Mouse (Mus musculus) thymus, adult 2 months (tissue): ENCODE data around the gene Rab6b. TPM values are rescaled to one million over a fixed set of nuclear protein-coding genes. Genes with fewer than 3 reads are reported as not detected.

Experiments used
- DNase-seq: peaks from one replicate; pipeline ENCODE4 v3.0.0; 2021
- H3K27ac ChIP-seq: fragments of 200-500 bp; 2 replicates; pipeline ENCODE4 v1.5.1; 2012; ENCODE audit warnings: low read length, control low read depth; ENCODE audit not compliant: control insufficient read depth, insufficient read depth
- H3K27me3 ChIP-seq: fragments of 200-500 bp; 2 replicates; pipeline ENCODE4 v1.6.1; 2012; ENCODE audit warnings: mild to moderate bottlenecking, low read length, moderate library complexity, mixed read lengths; ENCODE audit not compliant: control insufficient read depth, insufficient read depth
- H3K36me3 ChIP-seq: fragments of 200-500 bp; 2 replicates; pipeline ENCODE4 v1.6.1; 2012; ENCODE audit warnings: mild to moderate bottlenecking, low read length, moderate library complexity; ENCODE audit not compliant: control insufficient read depth, insufficient read depth
- H3K4me1 ChIP-seq: fragments of 200-500 bp; replicated peaks from 2 replicates; pipeline ENCODE4 v1.6.1; 2012; ENCODE audit warnings: low read length; ENCODE audit not compliant: control insufficient read depth, insufficient read depth
- H3K4me3 ChIP-seq: fragments of 200-500 bp; 2 replicates; pipeline ENCODE4 v1.5.1; 2012; ENCODE audit warnings: mild to moderate bottlenecking, low read length, control low read depth, moderate library complexity; ENCODE audit not compliant: control insufficient read depth, insufficient read depth
- CTCF ChIP-seq: fragments of 200-500 bp; IDR thresholded peaks from 2 replicates; pipeline ENCODE4 v1.5.1; 2012; ENCODE audit warnings: mild to moderate bottlenecking, control low read depth, low read length, moderate library complexity, borderline replicate concordance; ENCODE audit not compliant: control insufficient read depth, poor library complexity, insufficient read depth; ENCODE audit errors: extremely low read depth
- POLR2A ChIP-seq: fragments of 200-500 bp; IDR thresholded peaks from 2 replicates; pipeline ENCODE4 v1.6.1; 2012; ENCODE audit warnings: mild to moderate bottlenecking, low read length, control low read depth, moderate library complexity; ENCODE audit not compliant: control insufficient read depth, poor library complexity, insufficient read depth; ENCODE audit errors: extremely low read depth
- WGBS: fragments of 180-500 bp; shearing (Covaris S2); methylation state at CpG from one replicate; pipeline ENCODE4 v1.1.7; 2018; 5-methylcytosine and 5-hydroxymethylcytosine counted together
- polyA plus RNA-seq: library from polyadenylated mRNA; depleted of rRNA; stranded (reverse); fragments of >200 nt; gene quantifications from 2 replicates; pipeline ENCODE4 v1.2.3, GENCODE M21; 2012

Rab6b gene
- polyA plus RNA-seq, 1 experiment, result 4.7 TPM

GRCm38 (mm10) chr9:103119781-103120180 lies 8.2 kb downstream of the Rab6b start:
- TF ChIP-seq CTCF (no peak), POLR2A (no peak)
- Histone ChIP-seq H3K36me3 (no peaks in the 10 kb centered on the region), H3K4me1 (no peaks in the 10 kb centered on the region), H3K27me3 (no peaks in the 10 kb centered on the region), H3K27ac (no peak overlapping the region), H3K4me3 (no peak overlapping the region)
- 95% methylated on average over 9 of the region's 9 CpGs for WGBS
- no peak for DNase-seq

GRCm38 (mm10) chr9:103120231-103120630 lies 8.6 kb downstream of the Rab6b start:
- no peak for DNase-seq
- WGBS, result 83% methylated on average over 2 of the region's 2 CpGs
- no peaks in the 10 kb centered on the region for H3K4me1 ChIP-seq
- no peaks in the 10 kb centered on the region for H3K27me3 ChIP-seq
- no peaks in the 10 kb centered on the region for H3K36me3 ChIP-seq
- no peak overlapping the region for H3K27ac ChIP-seq
- H3K4me3 ChIP-seq, result no peak overlapping the region
- no peak for TF ChIP-seq POLR2A
- TF ChIP-seq CTCF, result no peak

GRCm38 (mm10) chr9:103121546-103121945 lies 10.0 kb downstream of the Rab6b start:
- Histone ChIP-seq H3K27me3 (no peaks in the 10 kb centered on the region), H3K4me1 (no peaks in the 10 kb centered on the region), H3K36me3 (no peaks in the 10 kb centered on the region), H3K4me3 (no peak overlapping the region), H3K27ac (no peak overlapping the region)
- 34% methylated on average over 7 of the region's 7 CpGs for WGBS
- DNase-seq, result no peak
- TF ChIP-seq POLR2A, result no peak
- TF ChIP-seq CTCF, result no peak

- no peak overlapping the region for H3K27ac ChIP-seq
- no peak for DNase-seq
- H3K4me1 ChIP-seq, result no peaks in the 10 kb centered on the region
- H3K36me3 ChIP-seq, result no peaks in the 10 kb centered on the region
- H3K27me3 ChIP-seq, result no peaks in the 10 kb centered on the region
- H3K4me3 ChIP-seq, result no peak overlapping the region
- TF ChIP-seq POLR2A (no peak), CTCF (no peak)
- WGBS, result 94% methylated on average over 4 of the region's 4 CpGs
These were observed 13.2 kb downstream of the Rab6b start for GRCm38 (mm10) chr9:103124746-103125145.

- TF ChIP-seq CTCF, result no peak
- TF ChIP-seq POLR2A, result no peak
- 90% methylated on average over 6 of the region's 6 CpGs for WGBS
- no peak overlapping the region for H3K4me3 ChIP-seq
These were observed 22.0 kb downstream of the Rab6b start for GRCm38 (mm10) chr9:103133493-103134124.

GRCm38 (mm10) chr9:103134450-103135030 lies 23.0 kb downstream of the Rab6b start:
- H3K36me3 ChIP-seq, result no peaks in the 10 kb centered on the region
- no peak overlapping the region for H3K27ac ChIP-seq
- TF ChIP-seq POLR2A, result no peak
- TF ChIP-seq CTCF, result no peak
- no peaks in the 10 kb centered on the region for H3K27me3 ChIP-seq
- no peak overlapping the region for H3K4me3 ChIP-seq
- peaks cover 8% of the 10 kb centered on the region for H3K4me1 ChIP-seq
- 42% methylated on average over 9 of the region's 9 CpGs for WGBS
- no peak for DNase-seq

More at GRCm38 (mm10) chr9:103133493-103134124, 22.0 kb downstream of the Rab6b start:
- H3K27ac ChIP-seq, result no peak overlapping the region; the same call in 1 of the 2 replicates
- H3K36me3 ChIP-seq, result no peaks in the 10 kb centered on the region
- peaks cover 8% of the 10 kb centered on the region for H3K4me1 ChIP-seq
- DNase-seq, result no peak
- no peaks in the 10 kb centered on the region for H3K27me3 ChIP-seq
